Mouse (Mus musculus): ENCODE data around the gene Praf2.

Gene Praf2

DNA sequence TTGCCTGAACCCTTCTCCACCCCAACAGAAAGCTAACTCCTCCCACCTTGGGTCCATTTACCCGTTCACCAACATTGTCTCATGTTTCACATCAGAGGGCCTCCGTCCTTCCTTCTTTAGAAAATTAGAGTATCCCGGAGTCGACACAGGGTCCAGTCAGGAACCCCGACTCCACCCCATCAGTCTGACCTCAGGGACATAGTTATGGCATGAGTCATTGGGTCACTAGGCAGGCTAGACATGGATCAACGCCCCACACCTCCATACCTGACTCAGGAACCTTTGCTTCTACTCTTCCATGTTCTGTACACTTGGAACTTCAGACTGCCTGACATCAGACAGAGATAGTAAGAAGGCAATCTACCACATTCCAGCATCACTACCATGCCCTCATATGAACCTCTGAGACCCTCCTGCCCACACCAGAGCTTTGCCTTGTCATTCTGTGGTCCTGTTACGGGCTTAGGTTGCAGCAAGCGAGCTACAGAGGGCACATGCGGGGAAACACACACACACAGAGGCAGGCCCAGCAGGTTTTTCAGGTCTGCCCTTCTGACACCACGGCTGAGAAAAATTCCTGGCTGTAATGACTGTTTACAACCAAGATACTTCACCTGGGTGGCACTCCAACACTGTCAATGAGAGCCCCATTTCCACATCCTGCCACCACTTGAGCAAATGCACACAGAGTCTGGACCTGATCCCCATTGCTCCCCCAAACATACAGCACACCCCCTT lies 12.0 kb downstream of the Praf2 start:
- peak; percentile 40 for DNase-seq

DNA sequence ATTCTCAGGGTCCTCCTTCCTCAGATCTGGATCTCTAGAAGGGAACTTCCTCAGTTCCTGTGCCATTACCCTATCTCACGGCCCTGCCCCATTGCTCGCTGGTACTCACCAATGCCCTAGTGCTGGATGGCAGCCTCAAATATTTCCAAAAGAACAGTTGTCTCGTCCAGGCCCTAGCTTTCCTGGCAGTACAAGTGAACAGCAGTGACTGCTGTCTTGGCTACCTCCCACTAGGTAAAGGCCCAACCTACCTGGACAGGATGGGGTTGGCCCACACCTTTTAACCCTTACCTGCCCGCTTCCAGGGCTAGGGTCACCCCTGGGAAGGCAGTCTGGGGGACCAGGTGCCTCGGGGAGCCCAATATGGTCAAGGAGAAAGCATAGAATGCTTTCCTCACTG lies 12.9 kb downstream of the Praf2 start:
- DNase-seq = no peak

DNA sequence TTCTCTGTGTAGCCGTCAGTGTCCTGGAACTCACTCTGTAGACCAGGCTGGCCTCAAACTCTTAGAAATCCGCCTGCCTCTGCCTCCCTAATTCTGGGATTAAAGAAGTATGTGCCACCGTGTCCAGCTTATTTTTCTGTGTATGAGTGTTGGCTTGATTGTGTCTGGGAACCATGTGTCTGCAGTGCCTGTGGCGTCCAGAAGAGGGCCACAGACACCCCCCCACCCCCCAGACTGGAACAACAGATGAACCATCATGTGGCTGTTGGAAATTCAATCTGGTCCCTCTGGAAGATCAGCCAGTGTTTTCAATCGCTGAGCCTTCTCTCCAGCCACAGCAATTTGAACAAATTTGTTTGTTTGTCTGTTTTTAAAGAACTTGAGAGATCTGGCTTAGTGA lies 15.2 kb downstream of the Praf2 start:
- no peak for DNase-seq

DNA sequence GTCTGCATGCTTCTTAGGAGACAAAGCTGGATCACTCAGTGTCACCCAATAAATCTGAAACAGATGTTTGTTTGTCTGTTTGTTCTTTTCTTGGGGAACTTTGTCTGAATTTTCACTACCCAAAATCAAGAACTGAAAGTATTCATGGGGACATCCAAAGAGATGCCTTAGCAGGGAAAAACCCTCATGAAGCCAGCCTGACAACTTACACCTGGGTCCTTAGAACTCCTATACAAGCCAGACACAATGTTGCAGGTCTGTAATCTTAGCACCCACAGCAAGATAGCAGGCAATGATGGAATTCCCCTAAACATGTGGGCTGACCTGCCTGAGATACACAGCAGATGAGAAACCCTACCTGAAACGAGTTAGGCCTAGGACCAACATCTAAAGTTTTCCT lies 16.7 kb downstream of the Praf2 start:
- no peak for DNase-seq

DNA sequence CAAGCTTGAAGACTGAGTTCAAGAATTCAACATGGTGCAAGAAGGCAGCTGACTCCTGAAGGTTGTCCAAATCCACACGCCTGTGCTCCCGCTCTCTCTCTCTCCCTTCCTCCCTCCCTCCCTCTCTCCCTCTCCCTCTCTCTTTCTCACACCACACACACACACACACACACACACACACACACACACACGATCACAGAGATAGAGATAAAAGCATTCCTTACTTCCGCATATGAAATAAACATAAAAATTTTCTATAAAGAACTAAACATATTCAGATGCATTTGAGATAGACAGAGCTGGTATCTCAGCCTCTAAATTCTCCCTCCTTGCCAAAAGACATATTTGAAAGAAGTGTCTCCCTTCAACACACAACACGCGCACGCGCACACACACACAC lies 17.2 kb downstream of the Praf2 start:
- DNase-seq = no peak

DNA sequence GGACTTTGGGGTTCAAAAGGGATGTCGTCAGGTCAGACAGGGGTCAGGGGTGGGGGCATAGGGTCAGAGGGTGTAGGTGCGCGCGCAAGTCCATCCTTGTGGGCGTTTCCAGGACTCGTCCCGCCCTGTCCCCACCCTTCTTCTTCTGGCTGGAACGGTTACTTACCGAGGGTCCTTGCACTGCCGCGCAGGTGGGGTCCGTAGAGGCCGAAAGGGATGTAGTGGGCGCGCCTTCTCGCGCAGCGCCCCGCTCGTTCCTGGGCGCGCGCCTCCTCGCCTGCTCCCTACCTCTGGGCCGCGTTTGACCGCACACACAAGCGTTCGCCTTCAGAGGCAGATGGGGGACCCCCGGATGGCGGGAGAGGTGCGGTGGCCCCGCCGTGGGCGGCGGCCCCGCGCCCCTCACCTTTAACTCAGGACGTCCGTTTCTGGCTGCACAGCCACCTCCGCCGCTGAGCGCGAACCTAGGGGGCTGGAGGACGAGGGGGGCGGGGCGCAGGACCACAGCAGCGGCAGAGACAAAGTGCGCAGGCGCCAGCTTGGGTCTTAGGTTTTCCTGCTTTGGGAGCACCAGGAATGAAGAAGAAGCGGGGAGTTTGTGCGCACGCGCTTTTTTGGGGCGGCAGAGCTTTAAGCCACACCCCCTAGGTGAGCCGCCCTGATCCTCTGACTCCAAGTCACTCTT lies 22.3 kb downstream of the Praf2 start, which contains the start of gene Ccdc120:
Gene Ccdc120 (minus strand): TSS at position 474 of the 685 bp plus-strand sequence.
- DNase-seq = peak; percentile 76

DNA sequence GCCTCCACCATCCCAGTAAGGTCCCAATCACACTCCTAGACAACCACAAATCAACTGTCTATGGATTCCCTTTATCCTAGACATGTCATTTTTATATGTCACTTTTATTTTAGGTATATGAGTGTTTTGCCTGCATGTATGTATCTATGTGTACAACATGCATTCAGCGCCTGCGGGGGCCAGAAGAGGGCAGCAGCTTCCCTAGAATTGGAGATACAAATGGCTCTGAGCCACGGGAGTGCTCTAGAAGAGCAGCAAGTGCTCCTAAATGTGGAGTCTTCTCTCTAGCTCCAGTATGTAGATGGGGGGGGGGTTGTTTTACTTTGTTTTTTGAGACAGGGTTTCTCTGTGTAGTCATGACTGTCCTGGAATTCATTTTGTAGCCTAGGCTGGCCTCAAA lies 25.4 kb downstream of the Praf2 start:
- peak; percentile 56 for DNase-seq

DNA sequence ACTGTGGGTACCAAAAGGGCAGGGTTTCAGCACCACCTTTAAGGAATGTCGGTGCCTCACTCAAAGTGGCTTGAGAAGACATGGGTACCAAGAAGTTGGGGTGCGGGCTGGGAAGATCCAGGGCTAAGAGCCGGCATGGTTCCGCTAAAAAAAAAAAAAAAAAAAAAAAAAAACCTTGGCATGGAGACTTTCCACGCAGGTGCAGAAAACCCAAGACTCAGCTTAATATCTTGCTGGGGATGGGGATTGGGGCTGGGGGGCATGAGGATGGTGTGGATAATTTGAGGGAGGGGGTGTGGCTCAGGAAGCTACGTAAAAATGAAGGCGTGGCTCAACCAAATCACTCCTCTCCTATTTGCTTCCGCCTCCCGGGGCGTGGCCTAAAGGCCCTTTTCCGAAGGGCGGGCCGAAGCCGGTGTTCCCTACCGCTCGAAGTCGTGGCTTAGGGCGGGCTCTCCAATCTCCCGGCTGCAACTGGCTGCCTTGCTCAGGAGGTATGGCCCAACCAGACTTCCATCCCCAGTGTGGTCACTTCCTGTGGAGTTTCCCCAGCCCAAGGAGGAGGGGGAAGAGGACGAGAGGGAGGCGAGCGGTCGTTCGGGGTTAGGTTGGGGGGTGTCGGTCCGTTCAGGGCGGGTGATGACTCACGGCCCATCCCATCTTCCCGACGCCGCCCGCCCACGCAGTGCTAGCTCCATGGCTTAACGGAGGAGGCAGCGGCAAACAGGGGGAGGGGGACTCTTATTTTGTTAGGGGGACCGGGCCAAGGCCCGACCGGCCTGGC lies 34.1 kb downstream of the Praf2 start, which contains the start of gene Tfe3:
Gene Tfe3 (plus strand): TSS at position 424 of the 784 bp plus-strand sequence.
- DNase-seq = peak; percentile 96

DNA sequence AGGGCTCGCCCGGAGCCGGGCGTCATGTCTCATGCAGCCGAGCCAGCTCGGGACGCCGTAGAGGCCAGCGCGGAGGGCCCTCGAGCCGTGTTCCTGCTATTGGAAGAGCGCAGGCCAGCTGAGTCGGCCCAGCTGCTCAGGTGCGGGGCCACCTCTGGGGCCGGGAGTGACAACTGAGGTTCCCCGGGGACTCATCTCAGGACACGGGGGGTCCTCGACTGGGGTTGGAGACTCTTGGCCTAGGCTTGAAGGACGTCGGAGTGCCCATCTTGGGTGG lies 34.6 kb downstream of the Praf2 start:
- no peak for DNase-seq

DNA sequence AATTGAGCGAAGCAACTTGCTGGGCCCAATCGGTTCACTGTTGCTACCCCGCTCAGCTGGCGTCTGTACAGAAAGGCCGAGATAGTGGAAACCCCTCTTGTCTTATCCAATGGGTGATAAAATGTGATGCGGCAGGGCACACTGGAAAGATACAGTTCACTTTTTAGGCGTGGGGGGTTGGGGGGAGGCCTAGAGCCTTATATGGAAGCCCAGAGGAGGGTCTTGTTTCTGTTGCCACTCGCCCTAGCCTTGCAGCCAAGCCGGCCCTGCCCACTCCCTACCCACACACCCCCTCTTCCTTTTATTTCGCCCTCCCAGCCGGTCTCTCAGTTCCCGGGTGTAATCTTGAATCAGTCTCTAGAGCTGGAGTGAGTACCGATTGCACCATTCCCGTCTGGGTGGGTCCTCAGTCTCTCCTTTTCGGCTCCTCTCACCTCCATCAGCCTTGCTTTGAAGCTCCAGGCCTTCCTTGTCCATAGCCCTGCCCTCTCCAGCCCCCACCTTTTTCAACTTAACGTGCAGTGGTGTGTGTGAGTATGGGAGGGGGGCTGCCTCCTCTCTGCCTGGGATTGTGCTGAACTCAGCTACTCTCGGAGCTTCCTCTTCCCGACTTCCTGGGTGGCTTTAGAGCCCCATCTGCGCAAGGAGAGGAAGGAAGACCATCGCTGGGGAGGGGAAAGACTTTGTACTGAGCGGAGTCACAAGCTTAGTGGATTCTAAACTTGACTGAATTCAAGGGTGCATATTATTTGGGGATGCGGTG lies 35.6 kb downstream of the Praf2 start:
- peak; percentile 27 for DNase-seq

DNA sequence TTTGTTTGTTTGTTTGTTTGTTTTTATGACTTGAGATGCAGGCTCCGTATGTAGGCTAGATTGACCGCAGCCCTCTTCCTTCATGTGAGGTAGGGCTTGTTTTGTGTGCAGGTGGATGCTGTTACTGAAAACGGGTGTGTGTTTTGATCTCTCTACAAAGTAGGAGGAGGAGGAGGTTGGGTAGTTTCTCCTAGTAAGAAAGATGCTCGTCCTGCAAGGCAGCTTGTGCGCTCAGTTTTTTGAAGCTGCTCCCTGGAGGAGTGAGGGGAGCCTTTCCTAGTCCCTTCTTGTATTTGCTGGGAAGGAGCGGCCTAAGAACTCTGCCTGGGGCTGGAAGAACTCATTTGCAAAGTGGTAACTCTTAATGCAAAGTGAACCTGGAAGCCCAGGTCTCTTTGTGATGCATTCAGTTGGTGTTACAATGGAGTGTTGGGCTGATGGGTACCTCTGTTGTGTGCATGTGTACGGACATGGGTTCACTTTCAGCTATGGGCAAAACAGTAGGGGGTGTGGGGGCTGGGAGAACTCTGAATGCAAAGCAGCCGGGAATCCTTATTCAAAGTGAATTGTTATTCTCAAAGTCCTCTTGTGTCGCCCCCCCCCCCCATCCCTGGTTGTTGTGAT lies 36.5 kb downstream of the Praf2 start:
- DNase-seq = no peak

DNA sequence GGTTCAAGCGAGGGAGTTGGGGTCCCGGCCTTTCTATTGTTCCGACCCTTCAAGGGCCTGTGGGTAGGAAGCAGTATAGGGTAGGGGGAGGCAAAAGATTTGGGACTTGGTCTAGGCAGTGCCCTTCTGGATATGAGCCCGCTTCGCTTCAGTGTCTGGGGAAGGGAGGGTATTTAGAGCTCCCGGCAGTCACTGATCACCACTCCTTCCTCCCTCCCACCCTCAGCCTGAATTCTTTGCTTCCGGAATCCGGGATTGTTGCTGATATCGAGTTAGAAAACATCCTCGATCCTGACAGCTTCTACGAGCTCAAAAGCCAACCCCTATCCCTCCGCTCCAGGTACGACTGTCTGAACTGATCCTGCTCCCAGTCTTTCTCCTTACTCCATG lies 37.0 kb downstream of the Praf2 start:
- DNase-seq = no peak

DNA sequence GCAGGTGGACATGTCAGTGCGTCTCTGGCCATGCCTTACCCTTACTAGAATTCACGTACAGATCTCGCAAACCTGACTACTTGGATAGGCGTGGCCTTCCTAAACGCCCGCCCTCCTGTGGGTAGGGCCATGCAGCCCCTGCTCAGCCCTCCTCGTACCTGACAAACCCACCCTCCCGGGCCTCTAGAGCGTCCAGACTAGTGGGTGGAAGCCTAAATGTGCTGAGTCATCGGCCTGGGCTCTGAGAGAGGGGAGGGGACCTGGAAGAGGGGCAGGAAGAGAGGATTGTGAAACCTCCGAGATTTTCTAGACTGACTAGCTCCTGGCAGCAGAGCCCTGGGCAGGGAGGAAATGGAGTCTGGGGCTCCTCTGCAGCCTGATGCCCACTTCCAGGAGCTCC lies 37.5 kb downstream of the Praf2 start:
- peak; percentile 31 for DNase-seq

DNA sequence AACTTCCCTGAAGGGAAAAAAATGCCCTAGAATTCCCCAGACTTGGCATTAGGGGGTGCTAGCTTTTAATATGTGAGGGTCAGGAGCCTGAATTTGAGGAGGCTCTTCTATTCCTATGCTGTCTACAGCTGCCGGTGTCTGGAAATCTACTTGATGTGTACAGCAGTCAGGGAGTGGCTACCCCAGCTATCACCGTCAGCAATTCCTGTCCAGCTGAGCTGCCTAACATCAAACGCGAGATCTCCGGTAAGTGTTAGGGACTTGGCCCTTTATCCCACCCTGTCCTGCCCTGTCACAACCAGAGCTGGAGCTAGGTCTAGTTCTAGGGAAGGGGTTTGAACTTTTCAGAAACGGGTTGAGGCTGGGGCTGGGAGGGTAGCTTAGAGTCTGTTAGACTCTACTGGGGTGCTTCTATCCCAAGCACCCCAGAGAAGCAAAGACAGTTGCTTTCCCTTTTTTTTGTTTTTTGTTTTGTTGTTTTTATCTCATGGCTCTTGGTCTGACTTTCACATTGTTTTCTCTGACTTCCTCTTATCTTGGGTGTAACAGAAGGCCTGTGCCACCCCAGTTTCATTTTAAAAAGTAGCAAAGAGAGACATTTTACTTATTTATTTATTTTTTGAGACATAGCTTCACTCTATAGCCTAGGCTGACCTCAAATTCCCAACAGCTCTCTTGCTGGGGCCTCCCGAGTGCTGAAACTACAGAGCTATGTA lies 41.2 kb downstream of the Praf2 start:
- no peak for DNase-seq

DNA sequence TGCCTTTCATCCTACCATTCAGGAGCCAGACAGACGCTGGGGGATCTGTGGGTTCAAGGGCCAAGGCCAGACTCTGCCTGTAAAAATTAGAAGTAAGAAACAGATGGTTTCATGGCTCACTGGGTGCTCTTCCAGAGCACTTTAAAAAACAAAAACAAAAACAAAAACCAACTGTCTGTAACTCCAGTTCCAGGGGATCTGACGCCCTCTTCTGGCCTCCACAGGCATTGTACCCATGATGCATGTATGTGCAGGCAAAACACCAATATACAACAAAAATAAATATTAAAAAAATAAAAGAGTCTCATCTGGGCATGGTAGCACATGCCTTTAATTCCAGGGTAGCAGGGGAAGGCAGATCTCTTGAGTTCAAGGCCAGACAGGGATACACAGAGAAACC lies 44.5 kb downstream of the Praf2 start:
- no peak for DNase-seq

DNA sequence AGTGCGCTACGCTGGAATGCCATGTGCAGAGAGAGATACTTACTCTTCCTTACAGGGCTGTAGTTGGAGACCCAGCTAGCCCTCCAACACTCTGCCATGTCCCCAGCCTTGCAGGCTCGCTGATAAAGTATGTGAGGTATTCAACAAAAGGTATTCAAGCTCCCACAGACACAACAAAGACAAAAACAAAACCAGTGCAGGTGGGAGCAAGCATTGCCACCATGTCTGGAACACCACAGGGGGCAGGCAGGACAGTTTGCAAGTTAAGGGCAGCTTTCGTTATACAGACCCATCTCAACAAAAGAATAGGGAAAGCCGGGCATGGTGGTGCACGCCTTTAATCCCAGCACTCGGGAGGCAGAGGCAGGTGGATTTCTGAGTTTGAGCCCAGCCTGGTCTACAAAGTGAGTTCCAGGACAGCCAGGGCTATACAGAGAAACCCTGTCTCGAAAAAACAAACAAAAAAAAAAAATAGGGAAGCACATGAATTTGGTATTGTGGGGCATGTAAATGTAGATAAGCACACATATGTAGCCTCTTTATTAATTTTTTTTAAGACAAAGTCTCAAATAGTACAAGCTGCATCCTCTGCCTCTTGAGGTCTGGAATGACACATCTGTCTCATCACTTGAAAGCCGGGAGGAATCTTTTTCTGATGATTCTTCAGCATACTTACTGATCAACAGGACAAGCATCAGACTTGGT lies 47.4 kb downstream of the Praf2 start:
- DNase-seq = no peak

DNA sequence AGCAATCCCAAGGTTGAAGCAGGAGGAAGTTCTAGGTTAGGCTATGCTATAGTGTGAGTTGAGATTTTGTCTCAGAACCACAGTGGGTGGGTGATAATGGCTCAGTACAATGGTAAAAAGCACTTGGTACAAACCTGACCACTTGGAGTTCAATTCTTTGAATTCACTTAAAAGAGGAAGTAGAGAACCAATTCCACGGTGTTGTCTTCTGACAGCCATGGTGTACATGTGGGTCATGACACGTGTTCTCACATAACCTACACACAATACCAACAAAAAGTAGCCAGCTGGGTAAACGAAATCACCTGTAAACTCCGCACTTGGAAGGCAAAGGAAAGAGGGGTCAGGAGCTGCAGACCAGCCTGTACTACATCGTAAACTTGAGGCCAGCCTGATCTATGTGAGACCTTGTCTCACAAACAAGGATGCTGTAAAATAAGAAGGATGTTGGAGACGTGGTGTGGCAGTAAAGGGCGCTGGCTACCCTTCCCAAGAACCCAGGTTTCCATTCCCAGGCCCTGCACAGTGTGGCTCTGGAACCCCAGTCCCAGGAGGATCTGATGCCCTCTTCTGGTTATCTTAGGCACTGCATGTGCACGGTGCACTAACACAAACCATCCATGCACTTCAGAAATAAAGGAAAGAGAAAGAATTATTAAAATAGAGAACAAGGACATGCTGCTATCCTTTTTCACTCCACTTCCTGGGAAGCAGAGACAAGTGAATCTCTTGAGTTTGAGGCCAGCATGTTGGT lies 48.3 kb downstream of the Praf2 start:
- peak; percentile 59 for DNase-seq

DNA sequence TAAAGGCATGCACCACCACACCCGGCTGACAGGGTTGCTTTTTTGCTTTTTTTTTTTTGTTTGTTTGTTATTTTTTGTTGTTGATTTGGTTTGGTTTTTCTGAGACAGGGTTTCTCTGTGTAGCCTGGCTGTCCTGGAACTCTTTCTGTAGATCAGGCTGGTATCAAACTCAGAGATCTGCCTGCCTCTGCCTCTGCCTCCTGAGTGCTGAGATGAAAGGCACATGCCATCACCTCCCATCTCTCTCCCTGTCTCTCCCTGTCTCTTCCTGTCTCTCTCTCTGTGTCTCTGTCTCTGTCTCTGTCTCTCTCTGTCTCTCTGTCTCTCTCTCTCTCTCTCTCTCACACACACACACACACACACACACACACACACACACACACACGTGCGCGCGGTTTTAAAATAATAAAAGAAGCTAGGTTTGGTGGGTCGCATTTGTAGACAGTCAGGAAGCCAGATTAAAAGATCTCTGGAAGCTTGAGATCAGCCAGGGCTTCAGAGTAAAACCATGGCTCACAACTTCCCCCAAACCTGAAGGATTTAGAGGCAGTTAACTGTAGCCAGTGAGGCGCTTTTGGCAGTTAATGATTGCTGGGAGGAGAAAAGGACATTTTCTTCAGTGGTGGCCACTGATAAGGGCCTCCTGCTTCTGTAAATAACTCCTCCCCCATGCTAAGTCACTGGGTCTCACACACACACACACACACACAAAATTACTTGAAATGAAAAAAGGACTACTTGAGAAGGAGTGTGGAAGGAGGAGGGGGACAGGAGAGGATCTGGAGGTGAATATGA lies 50.4 kb downstream of the Praf2 start:
- peak; percentile 14 for DNase-seq

DNA sequence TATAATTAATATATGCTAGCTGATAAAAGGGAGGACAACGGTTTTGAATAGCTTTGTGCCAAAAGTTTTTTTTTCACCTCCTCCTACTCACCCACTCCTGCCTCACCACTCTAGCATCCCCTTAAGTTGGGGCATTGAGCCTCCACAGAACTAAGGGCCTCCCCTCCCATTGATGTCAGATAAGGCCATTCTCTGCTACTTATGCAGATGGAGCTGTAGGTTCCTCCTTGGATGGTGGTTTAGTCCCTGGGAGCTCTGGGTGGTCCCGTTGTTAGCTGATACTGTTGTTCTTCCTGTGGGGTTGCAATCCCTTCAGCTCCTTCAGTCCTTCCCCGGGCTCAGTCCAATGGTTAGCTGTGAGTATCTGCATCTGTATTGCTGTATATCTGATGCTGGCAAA lies 51.1 kb downstream of the Praf2 start:
- DNase-seq = no peak

All from kidney, adult 9 months (tissue).